Mouse (Mus musculus): ENCODE results near the gene Gna11. TPM values are rescaled to one million over a fixed set of nuclear protein-coding genes. Genes with fewer than 3 reads are reported as not detected.

Gna11 gene
- polyA plus RNA-seq, 1 experiment = 33.8 TPM

DNA sequence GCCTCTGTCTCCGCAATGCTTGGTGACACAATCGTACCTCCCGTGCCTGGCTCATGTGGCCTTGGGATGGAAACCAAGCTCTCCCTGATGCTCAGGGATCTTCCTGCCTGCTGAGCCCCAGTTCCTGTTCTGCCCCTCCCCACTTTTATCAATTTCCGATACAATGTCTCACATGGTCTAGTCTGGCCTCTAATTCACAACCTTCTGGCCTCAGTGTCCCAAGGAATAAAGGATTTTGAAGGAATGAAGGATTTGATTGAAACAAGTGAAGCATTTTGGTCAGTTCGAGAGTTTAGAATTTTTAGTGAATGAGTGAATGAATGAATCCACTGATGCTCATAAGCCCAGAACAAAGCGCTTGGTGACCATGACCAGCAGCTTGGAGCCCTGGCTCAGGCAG, 21.8 kb downstream of the Gna11 start:
- Histone ChIP-seq H3K4me1 (ENCODE audit: control insufficient read depth, insufficient read depth, insufficient read length) (peaks cover 33% of the 10 kb centered on the region; the same call in 1 of the 2 replicates), H3K36me3 (ENCODE audit: control insufficient read depth, insufficient read depth, low read length) (no peaks in the 10 kb centered on the region), H3K27me3 (ENCODE audit: control insufficient read depth, insufficient read depth, low read length) (no peaks in the 10 kb centered on the region), H3K27ac (ENCODE audit: insufficient read depth, low read length) (peak overlapping the region; percentile 78), H3K4me3 (ENCODE audit: extremely low read depth, insufficient read depth, insufficient read length) (peak overlapping the region; percentile 54; the same call in 1 of the 2 replicates)
- WGBS = 25% methylated on average over 6 of the region's 6 CpGs
- TF ChIP-seq POLR2A (IDR thresholded peaks at IDR 0.05; ENCODE audit: low read depth, low read length) (no peak), CTCF (IDR thresholded peaks at IDR 0.05; ENCODE audit: extremely low read depth, insufficient read depth, insufficient read length, insufficient replicate concordance) (no peak)
- no peak for DNase-seq (ENCODE audit: low read depth in 1 of 2, low spot score in 2 of 2)

DNA sequence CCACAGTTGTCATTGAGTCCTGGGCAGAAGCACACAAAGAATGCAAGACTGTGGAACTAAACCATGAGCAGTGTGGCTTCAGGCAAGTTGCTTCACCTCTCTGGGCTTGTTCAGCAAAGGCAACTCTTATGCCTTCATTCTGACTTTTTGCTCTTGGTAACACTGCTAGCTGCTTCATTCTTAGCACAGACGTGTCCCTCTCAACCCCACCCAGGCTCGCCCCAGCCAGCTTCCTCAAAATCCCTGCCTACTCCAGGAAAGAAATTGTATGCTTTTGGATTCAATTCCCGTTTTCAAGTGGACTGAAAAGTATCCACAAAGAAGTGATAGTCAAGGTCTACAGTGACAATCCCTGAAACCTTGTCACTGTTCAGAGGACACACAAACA, 25.0 kb downstream of the Gna11 start:
- TF ChIP-seq CTCF (IDR thresholded peaks at IDR 0.05; ENCODE audit: extremely low read depth, insufficient read depth, insufficient read length, insufficient replicate concordance) (no peak), POLR2A (IDR thresholded peaks at IDR 0.05; ENCODE audit: low read depth, low read length) (no peak)
- H3K36me3 ChIP-seq (ENCODE audit: control insufficient read depth, insufficient read depth, low read length) = no peaks in the 10 kb centered on the region
- DNase-seq (ENCODE audit: low read depth in 1 of 2, low spot score in 2 of 2) = no peak
- H3K27me3 ChIP-seq (ENCODE audit: control insufficient read depth, insufficient read depth, low read length) = no peaks in the 10 kb centered on the region
- H3K4me1 ChIP-seq (ENCODE audit: control insufficient read depth, insufficient read depth, insufficient read length) = peaks cover 42% of the 10 kb centered on the region; the same call in 1 of the 2 replicates
- peak overlapping the region; percentile 65 for H3K27ac ChIP-seq (ENCODE audit: insufficient read depth, low read length)
- 25% methylated on average over 3 of the region's 3 CpGs for whole genome bisulfite sequencing
- H3K4me3 ChIP-seq (ENCODE audit: extremely low read depth, insufficient read depth, insufficient read length) = no peak overlapping the region

DNA sequence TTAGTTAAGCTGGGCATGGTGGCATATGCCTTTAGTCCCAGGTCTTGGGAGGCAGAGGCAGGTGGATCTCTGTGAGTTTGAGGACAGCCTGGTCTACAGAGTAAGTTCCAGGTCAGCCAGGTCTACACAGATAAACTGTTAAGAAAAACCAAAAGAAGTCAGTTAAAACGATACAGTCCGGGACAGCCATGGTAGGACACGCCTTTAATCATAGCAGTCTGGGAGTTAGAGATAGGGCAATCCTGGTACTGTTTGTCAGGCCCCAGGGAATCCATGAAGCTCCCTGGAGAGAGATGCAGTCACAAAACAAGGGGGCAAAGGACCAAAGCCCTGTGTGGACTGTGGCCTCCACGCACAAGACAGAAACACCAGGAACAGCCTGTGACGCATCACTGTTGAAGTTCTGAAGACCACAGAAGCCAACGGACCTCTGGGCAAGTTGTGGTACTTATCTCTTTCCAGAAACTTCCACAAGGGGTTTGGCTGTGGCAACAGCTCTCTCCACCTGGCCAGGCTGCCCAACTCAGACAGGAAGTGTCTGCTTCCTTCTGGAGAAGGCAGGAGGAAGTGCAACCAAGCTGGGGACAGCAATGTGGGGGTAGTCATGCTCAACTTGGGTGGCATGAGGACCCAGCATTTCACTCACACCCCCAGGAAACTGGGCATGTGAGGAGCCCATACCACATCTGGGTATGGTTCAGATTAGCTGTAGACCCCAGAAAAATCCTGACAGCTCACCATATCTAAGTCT, 25.6 kb downstream of the Gna11 start:
- Histone ChIP-seq H3K4me1 (ENCODE audit: control insufficient read depth, insufficient read depth, insufficient read length) (peaks cover 37% of the 10 kb centered on the region; the same call in 1 of the 2 replicates), H3K36me3 (ENCODE audit: control insufficient read depth, insufficient read depth, low read length) (no peaks in the 10 kb centered on the region)
- no peak for TF ChIP-seq CTCF (IDR thresholded peaks at IDR 0.05; ENCODE audit: extremely low read depth, insufficient read depth, insufficient read length, insufficient replicate concordance)
- TF ChIP-seq POLR2A (IDR thresholded peaks at IDR 0.05; ENCODE audit: low read depth, low read length) = no peak

DNA sequence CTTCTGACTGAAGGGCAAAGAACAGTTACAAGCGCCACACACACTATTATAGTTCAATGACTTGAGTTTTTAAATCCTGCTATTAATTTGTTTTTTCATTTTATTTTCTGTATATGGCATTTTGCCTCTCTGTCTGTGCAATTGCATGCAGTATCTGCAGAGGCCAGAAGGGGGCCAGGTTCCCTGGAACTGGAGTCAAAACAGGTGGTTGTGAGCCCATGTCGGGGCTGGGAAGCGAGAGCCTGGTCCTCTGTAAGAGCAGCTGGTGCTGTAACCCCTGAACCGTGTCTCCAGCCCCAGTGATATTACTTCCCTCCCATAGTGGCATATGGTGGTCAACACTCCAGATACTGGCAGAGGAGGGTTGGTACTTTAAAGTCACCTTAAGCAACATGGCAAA, 26.4 kb downstream of the Gna11 start:
- DNase-seq (ENCODE audit: low read depth in 1 of 2, low spot score in 2 of 2) = peak; percentile 45 to 81
- H3K4me3 ChIP-seq (ENCODE audit: extremely low read depth, insufficient read depth, insufficient read length) = no peak overlapping the region
- no peak overlapping the region for H3K27ac ChIP-seq (ENCODE audit: insufficient read depth, low read length)

More for the DNA sequence above, 25.6 kb downstream of the Gna11 start:
- Histone ChIP-seq H3K27me3 (ENCODE audit: control insufficient read depth, insufficient read depth, low read length) (no peaks in the 10 kb centered on the region), H3K27ac (ENCODE audit: insufficient read depth, low read length) (peak overlapping the region; percentile 65), H3K4me3 (ENCODE audit: extremely low read depth, insufficient read depth, insufficient read length) (no peak overlapping the region)
- peak in 1 of 2 experiments; percentile 49 for DNase-seq (ENCODE audit: low read depth in 1 of 2, low spot score in 2 of 2)
- WGBS = 17% methylated on average over 6 of the region's 6 CpGs

DNA sequence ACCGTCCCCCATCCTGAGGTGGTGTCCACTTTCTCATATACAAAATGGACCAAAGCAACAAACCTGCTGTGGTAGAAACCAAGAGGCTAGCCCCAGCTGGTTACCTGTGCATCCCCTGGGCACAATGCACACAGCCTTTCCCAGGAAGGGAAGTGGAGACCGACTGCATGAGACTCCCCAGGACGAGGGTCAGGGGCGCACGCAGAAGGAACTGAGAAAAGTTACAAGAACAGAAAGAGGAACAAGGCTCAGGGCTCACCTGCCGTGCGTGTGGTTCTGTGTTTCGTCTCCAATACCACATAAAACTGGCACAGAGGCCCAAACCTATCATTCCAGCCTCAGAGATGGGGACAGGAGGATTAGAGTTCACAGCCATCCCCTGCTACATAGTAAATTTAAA, 27.8 kb downstream of the Gna11 start:
- no peaks in the 10 kb centered on the region for H3K27me3 ChIP-seq (ENCODE audit: control insufficient read depth, insufficient read depth, low read length)
- H3K36me3 ChIP-seq (ENCODE audit: control insufficient read depth, insufficient read depth, low read length) = peaks cover 2% of the 10 kb centered on the region; the same call in 1 of the 2 replicates
- H3K27ac ChIP-seq (ENCODE audit: insufficient read depth, low read length) = peak overlapping the region; percentile 78
- 16% methylated on average over 8 of the region's 8 CpGs for WGBS
- TF ChIP-seq POLR2A (IDR thresholded peaks at IDR 0.05; ENCODE audit: low read depth, low read length) (no peak), CTCF (IDR thresholded peaks at IDR 0.05; ENCODE audit: extremely low read depth, insufficient read depth, insufficient read length, insufficient replicate concordance) (no peak)
- no peak overlapping the region for H3K4me3 ChIP-seq (ENCODE audit: extremely low read depth, insufficient read depth, insufficient read length)
- peaks cover 28% of the 10 kb centered on the region; the same call in 1 of the 2 replicates for H3K4me1 ChIP-seq (ENCODE audit: control insufficient read depth, insufficient read depth, insufficient read length)
- peak; percentile 49 to 68 for DNase-seq (ENCODE audit: low read depth in 1 of 2, low spot score in 2 of 2)

More for the DNA sequence above, 26.4 kb downstream of the Gna11 start:
- 23% methylated on average over 4 of the region's 4 CpGs for WGBS
- peak; percentile 52; the same call in 1 of the 2 replicates for TF ChIP-seq CTCF (IDR thresholded peaks at IDR 0.05; ENCODE audit: extremely low read depth, insufficient read depth, insufficient read length, insufficient replicate concordance)
- TF ChIP-seq POLR2A (IDR thresholded peaks at IDR 0.05; ENCODE audit: low read depth, low read length) = no peak
- no peaks in the 10 kb centered on the region for H3K27me3 ChIP-seq (ENCODE audit: control insufficient read depth, insufficient read depth, low read length)
- H3K4me1 ChIP-seq (ENCODE audit: control insufficient read depth, insufficient read depth, insufficient read length) = peaks cover 32% of the 10 kb centered on the region; the same call in 1 of the 2 replicates
- H3K36me3 ChIP-seq (ENCODE audit: control insufficient read depth, insufficient read depth, low read length) = peaks cover 2% of the 10 kb centered on the region; the same call in 1 of the 2 replicates

DNA sequence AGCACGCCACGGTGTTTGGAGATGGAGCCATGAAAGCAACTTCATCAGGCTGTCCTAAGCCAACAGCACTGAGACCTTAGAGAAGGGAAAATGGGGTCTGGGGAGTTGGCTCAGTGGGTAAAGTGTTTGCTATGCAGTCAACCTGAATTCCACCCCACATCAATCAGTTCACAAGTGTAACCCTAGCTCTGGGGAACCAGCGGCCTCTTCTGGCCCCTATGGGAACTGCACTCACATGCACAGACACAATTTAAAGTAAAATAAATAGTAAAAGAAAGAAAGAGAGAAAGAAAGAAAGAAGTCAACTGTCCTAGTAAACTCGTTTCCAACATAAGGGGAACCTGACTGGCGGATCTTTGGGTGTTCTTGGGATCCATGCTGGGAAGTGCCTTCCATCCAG, 31.2 kb downstream of the Gna11 start:
- Histone ChIP-seq H3K4me3 (ENCODE audit: extremely low read depth, insufficient read depth, insufficient read length) (no peak overlapping the region), H3K36me3 (ENCODE audit: control insufficient read depth, insufficient read depth, low read length) (peaks cover 2% of the 10 kb centered on the region; the same call in 1 of the 2 replicates), H3K4me1 (ENCODE audit: control insufficient read depth, insufficient read depth, insufficient read length) (peaks cover 15% of the 10 kb centered on the region; the same call in 1 of the 2 replicates), H3K27ac (ENCODE audit: insufficient read depth, low read length) (no peak overlapping the region), H3K27me3 (ENCODE audit: control insufficient read depth, insufficient read depth, low read length) (no peaks in the 10 kb centered on the region)
- no peak for TF ChIP-seq POLR2A (IDR thresholded peaks at IDR 0.05; ENCODE audit: low read depth, low read length)
- TF ChIP-seq CTCF (IDR thresholded peaks at IDR 0.05; ENCODE audit: extremely low read depth, insufficient read depth, insufficient read length, insufficient replicate concordance) = no peak
- 90% methylated on average over 5 of the region's 5 CpGs for WGBS
- no peak for DNase-seq (ENCODE audit: low read depth in 1 of 2, low spot score in 2 of 2)
